Mouse (Mus musculus) cerebellum, adult 11 months (tissue): ENCODE measurements around the gene Ier5.

ENCODE experiments used
- DNase-seq: peaks from one replicate; pipeline ENCODE4 v3.0.0; 2022

The Ier5 gene

GRCm38 (mm10) chr1:155099280-155099848, at the start of gene Ier5:
Gene Ier5, minus strand, starts transcription at chr1:155099636.
- DNase-seq = peak; percentile 96

- no peak for DNase-seq
These were observed 47.8 kb upstream of the Ier5 start for GRCm38 (mm10) chr1:155147228-155147627.

GRCm38 (mm10) chr1:155146572-155146980, 47.1 kb upstream of the Ier5 start, which contains the start of gene Mr1:
Gene Mr1, minus strand, starts transcription at chr1:155146814.
- no peak for DNase-seq

- DNase-seq = no peak
These were observed 46.2 kb upstream of the Ier5 start for GRCm38 (mm10) chr1:155145620-155146019.

GRCm38 (mm10) chr1:155140076-155140475, 40.6 kb upstream of the Ier5 start:
- DNase-seq = peak; percentile 68

GRCm38 (mm10) chr1:155138795-155139194, 39.4 kb upstream of the Ier5 start:
- no peak for DNase-seq

GRCm38 (mm10) chr1:155134866-155135265, 35.4 kb upstream of the Ier5 start:
- DNase-seq = no peak

- DNase-seq = no peak
These were observed 28.0 kb upstream of the Ier5 start for GRCm38 (mm10) chr1:155127429-155127934.

GRCm38 (mm10) chr1:155126716-155127115, 27.3 kb upstream of the Ier5 start:
- no peak for DNase-seq

GRCm38 (mm10) chr1:155124397-155124796, 25.0 kb upstream of the Ier5 start:
- DNase-seq = no peak

- peak; percentile 78 for DNase-seq
These were observed 22.8 kb upstream of the Ier5 start for GRCm38 (mm10) chr1:155121977-155122939.

GRCm38 (mm10) chr1:155119719-155120118, 20.3 kb upstream of the Ier5 start:
- no peak for DNase-seq

- no peak for DNase-seq
These were observed 14.5 kb upstream of the Ier5 start for GRCm38 (mm10) chr1:155113946-155114345.

- no peak for DNase-seq
These were observed 13.4 kb upstream of the Ier5 start for GRCm38 (mm10) chr1:155112875-155113274.

GRCm38 (mm10) chr1:155112118-155112517, 12.7 kb upstream of the Ier5 start:
- DNase-seq = no peak

GRCm38 (mm10) chr1:155111491-155111890, 12.1 kb upstream of the Ier5 start:
- no peak for DNase-seq

- no peak for DNase-seq
These were observed 10.2 kb upstream of the Ier5 start for GRCm38 (mm10) chr1:155109387-155110350.

- DNase-seq = no peak
These were observed 9.0 kb upstream of the Ier5 start for GRCm38 (mm10) chr1:155108412-155108811.

GRCm38 (mm10) chr1:155107843-155108242, 8.4 kb upstream of the Ier5 start:
- DNase-seq = no peak

GRCm38 (mm10) chr1:155106310-155106709, 6.9 kb upstream of the Ier5 start:
- DNase-seq = no peak

GRCm38 (mm10) chr1:155103991-155104390, 4.6 kb upstream of the Ier5 start:
- no peak for DNase-seq

- DNase-seq = no peak
These were observed 3.2 kb upstream of the Ier5 start for GRCm38 (mm10) chr1:155102631-155103030.
